Mouse (Mus musculus) heart, adult 11 months (tissue): ENCODE results near the gene Fank1.

Experiments used
- DNase-seq: peaks from one replicate; pipeline ENCODE4 v3.0.0; 2022

The Fank1 gene

GRCm38 (mm10) chr7:133768517-133768916, 8.1 kb upstream of the Fank1 start:
- DNase-seq = no peak

DNA sequence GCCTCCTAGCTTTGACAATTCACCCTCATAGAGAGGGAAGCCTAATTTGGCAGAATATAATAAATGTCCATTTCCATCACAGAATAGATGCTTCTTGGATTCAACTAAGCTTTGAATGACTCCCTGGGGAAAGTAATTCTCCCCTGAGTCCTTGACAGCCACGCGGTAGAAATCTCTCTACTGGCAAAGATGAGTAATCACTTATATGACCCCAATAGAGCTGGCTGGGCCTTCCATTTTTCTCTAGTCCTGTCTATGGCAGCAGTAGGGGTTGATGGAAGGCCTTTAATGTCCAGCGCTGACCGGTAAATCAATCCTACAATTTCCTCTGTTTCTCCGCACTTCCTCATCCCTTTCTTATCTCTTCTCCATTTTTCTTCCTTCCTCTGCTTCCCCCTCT, 1.5 kb upstream of the Fank1 start:
- peak; percentile 81 for DNase-seq

DNA sequence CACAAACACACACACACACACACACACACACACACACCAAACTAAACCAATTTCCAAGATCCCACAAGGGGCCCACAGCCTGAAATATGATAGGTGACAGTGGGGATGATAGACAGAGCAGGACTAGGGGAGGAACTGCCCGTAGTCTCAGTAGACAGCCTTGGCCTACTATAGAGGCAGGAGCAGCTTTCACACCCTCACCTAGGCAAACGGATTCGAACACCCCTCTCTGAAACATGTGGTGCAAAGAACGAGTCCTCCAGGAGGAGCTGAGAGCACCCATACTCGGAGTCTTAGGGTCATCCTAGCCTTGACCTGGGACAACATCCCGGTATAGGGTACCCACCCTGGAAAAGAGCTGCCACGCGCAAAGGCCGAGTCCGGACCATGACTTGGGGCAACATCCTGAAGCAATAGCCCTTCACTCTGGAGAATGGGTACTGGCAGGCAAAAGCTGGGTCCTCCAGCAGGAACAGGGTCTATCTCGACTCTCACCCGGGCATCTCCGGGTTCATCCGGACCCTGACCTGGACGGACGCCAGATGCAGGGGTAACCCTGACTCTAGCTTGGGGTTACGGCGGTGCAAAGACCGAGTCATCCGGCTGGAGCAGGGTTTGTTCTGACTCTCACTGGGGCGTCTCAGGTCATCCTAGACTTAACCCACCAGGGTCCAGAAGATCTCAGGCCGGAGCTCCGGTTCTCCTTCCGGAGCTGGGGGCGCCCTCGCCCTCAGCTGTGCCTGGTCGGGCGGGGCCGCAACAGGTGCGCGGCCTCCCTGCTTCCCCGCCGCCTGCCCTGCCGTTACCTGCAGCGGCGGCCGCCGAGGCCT, 650 bp upstream of the Fank1 start:
- DNase-seq = peak; percentile 95

- DNase-seq = no peak
Observed at GRCm38 (mm10) chr7:133781583-133781982, 4.9 kb downstream of the Fank1 start.

GRCm38 (mm10) chr7:133781991-133782390, 5.3 kb downstream of the Fank1 start:
- no peak for DNase-seq

GRCm38 (mm10) chr7:133782717-133783435, 6.2 kb downstream of the Fank1 start, which contains the start of gene Dhx32:
Dhx32 (minus strand) TSS chr7:133782726.
- peak; percentile 95 for DNase-seq

DNA sequence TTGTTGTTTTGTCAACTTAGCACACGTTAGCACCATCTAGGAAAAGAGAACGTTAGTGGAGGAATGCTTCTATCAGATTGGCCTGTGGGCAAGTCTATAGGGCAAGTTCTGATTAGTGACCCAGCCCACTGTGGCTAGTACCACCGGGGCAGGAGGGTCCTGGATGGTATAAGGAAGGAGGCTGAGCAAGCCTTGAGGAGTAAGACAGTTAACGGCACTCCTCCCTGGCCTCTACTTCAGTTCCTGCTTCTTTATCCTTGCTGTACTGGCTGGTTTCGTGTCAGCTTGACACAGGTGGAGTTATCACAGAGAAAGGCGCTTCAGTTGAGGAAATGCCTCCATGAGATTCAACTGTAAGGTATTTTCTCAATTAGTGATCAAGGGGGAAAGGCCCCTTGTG, 10.9 kb downstream of the Fank1 start:
- DNase-seq = peak; percentile 17

DNA sequence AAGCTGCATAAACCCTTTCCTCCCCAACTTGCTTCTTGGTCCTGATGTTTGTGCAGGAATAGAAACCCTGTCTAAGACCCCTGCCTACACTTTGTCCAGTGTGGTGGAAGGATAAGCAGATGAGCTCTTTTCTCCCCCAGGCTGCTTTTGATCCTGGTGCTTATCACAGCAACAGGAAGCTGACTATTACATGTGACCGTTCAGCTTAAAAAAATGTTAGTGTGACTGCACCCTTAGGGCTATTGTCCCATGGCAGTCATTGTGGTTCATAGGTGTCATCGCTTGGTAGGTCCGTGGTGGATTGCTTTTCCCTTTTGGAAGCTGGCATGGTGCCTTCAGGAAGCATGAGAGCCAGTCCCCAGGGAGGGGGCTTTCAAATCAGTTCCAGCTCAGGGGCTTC, 11.5 kb downstream of the Fank1 start:
- peak; percentile 42 for DNase-seq

DNA sequence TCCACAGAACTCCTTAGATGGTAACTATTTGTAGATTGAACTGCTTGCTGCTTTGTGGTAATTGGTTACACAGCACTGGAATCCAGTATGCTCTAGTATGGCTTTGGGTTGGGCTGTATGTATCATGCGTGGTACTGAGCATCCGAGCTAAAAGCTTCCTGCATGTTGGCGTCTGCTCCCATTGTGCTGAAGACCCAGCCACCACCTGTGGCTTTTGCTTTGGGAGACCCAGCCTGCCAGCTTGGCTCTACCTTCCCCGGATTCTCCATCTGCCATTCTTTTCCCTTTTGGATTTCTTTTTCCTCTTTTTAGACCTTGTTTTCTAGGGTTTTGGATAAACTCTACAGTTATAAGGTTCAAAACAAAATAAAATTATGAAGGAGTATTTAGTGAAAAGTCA, 13.5 kb downstream of the Fank1 start:
- peak; percentile 57 for DNase-seq

GRCm38 (mm10) chr7:133790608-133791229, 14.1 kb downstream of the Fank1 start:
- DNase-seq = peak; percentile 69

DNA sequence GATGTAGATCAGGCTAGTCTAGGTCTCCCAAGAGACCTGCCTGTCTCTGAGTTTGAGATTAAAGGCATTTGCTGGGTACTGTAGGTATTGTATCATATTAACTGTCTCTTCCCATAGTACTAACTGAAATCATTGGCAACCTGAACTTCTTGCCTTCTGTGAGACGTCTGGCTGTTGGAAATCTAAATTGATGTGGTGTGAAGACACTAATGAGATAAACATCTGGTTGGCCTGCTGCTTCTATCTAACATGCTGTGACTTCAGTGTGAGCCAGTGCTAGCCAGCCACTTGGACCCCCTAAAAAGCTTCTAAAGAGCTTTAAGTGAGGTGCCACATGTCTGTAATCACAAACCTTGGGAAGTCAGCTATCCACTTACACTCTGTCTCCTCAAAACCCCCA, 16.1 kb downstream of the Fank1 start:
- no peak for DNase-seq

DNA sequence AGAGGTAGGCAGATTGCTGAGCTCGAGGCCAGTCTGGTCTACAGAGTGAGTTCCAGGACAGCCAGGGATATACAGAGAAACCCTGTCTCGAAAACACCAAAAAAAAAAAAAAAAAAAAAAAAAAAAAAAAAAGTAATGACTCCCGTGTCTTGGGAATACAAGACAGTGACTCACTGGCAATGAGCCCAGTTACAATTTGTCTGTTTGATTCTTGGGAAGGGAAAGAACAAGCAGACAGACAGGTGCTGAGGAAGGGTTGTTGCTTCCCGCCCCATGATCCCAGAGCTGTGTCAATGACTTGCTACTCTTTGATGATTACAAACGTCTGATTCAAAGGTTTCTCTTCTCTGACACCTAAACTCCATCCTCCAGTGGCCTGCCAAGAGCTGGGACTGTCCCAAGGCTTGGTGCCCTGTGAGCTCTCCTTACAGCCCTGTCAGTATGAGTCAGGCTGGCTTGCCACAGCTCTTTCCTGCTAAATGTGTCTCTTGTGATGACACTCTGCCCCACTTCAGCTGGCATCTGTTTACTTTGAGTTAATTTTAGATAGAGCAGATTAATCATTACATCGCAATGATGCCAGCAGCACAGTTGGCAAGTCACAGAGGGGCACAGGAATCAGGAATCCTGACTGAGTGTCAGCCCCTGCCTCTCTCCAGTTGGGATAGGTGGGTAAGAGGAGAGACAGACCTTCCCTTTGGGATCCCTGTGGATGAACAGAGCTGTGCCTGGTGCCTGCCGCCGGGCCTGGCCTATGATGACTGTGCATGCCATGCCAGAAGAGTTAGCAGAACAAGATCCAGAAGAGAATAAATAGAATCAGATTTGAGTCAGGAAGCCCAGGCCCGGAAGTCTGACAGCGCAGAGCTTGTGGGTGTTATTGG, 16.8 kb downstream of the Fank1 start:
- DNase-seq = peak; percentile 97

- no peak for DNase-seq
Observed at GRCm38 (mm10) chr7:133794720-133795119, 18.1 kb downstream of the Fank1 start.

GRCm38 (mm10) chr7:133799928-133800327, 23.3 kb downstream of the Fank1 start:
- no peak for DNase-seq

GRCm38 (mm10) chr7:133801823-133802222, 25.2 kb downstream of the Fank1 start:
- no peak for DNase-seq

DNA sequence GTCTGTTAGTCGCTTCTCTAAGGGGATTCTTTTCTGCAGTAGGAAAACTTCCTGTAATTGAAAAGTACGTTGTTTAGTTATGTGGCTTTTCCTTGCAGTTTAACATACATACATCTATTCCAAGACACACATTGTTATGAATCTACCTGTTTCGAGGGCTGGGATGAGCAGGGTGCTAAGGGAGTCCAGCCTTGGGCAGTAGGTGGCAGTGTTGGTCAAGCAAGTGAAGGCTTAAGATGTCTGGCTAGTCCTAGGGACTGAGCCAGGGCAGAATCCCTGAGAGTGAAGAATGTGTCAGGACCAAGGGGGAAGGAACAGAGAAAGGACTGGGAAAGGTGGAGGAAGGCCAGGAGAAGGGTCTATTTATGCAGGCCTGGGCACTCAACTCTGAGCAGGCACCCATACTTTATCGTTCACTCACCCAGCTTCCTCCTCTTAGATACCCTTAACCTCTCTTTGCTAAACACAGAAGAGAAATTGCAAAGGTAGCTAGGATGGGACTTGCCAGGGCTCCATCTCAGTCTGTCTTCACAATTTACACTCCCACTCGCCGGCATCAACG, 29.0 kb downstream of the Fank1 start:
- peak; percentile 88 for DNase-seq

- no peak for DNase-seq
Observed at GRCm38 (mm10) chr7:133812927-133813326, 36.3 kb downstream of the Fank1 start.

DNA sequence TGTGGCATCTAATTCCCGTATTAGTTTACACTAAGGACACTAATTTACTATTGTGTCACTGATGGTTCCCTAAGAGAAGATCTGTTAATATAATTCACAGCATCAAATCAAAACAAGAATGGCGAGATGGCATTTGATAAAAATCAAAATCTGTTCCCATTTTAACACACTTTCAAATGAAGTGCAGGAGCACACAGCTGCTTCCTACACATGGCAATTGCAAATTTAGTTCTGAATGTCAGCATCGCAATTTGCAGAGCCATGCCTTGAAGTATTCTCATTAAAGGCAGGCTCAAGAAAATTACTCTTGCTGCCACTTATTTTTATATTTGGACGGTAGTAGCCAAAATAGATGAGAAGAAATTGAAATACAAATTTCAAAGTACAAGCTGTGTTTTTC, 36.7 kb downstream of the Fank1 start:
- no peak for DNase-seq

DNA sequence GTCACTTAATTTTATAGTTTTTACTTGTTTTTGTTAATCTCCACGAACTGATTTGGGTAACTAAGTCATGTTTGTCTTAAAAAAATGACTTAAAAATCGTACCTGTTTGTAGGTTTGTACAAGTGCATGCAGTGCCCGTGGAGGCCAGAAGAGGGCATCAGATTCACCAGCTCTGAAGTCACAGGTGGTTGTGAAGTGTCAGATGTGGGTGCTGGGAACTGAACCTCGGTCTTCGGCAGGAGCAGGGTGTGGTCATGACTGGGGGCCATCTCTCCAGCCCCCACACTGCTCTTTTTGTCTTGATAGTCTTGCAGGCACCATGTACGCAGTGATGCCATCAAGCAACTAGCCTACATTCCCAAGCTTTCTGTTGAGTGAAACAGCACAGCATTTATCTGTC, 47.1 kb downstream of the Fank1 start:
- DNase-seq = peak; percentile 68

GRCm38 (mm10) chr7:133824579-133824978, 47.9 kb downstream of the Fank1 start:
- DNase-seq = peak; percentile 45

DNA sequence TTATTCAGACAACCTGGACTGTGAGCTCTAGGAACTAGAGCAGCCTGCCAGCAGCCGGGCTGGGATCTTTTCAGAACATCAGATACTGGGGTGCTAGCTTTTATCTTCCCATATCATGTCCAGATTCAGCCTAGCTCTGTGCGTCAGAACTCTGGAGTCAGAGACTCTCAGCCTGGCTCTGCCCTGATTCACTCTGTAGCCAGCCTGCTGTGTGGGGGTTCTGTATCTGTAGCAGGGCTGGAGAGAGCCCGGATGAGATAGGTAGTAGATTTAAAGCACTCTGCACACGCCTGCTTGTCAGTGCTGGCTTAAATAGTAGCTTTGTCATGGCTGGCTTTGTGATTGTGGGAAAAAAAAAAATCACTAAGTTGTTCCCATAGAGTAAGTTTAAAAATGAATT, 51.9 kb downstream of the Fank1 start:
- no peak for DNase-seq

GRCm38 (mm10) chr7:133829579-133829978, 52.9 kb downstream of the Fank1 start:
- DNase-seq = no peak
